Mouse (Mus musculus): ENCODE measurements around the gene Gm4871. TPM values are rescaled to one million over a fixed set of nuclear protein-coding genes. Genes with fewer than 3 reads are reported as not detected.
"Not testable (repeated sequence)": the region's sequence is repeated elsewhere in the genome, so short reads cannot be mapped to it uniquely, and the experiment has no call there.

Gene Gm4871
- not detected in 2 replicates for polyA plus RNA-seq (2014; fragmentation: Nextera tagmentation; extraction: Ambion mirVana)

DNA sequence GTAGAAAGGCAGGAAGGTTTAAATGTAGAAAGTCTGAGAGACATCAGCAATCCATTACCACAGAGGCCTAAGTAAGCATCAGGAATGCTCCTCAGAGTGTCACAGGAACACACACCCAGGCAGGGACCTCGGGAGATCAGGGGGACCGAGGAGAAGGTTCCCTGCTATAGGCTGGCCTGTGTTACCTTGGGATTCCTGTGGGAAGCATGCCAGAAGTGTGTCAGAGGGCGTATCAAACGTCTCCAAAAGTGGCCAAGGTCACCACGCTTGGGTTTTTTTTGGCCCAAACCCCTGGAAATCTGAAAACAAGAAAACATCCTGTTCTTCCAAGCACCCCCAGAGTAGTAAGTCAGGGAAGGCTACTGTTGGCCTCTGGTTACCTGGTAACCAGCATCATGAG is at the start of gene Gm4871:
TSS of gene Gm4871 (minus strand) at position 364 of the 400 bp plus-strand sequence.
- 75% methylated on average over 5 of the region's 5 CpGs for WGBS
- H3K9me3 ChIP-seq (replicated peaks; ENCODE audit: control insufficient read depth, low read length); H3K27ac ChIP-seq (ENCODE audit: low read depth, low read length); H3K4me1 ChIP-seq (ENCODE audit: control insufficient read depth, insufficient read depth, low read length); H3K4me3 ChIP-seq (ENCODE audit: low read depth, low read length); H3K4me2 ChIP-seq (ENCODE audit: low read length); DNase-seq (ENCODE audit: low spot score); H3K9ac ChIP-seq (ENCODE audit: low read length); H3K36me3 ChIP-seq (ENCODE audit: control insufficient read depth, insufficient read depth, low read length); ATAC-seq; H3K27me3 ChIP-seq (replicated peaks; ENCODE audit: control insufficient read depth, insufficient read depth, low read length): not testable (repeated sequence)

- DNase-seq (ENCODE audit: low spot score): no peak
- H3K9ac ChIP-seq (ENCODE audit: low read length): no peak overlapping the region
- H3K27ac ChIP-seq (ENCODE audit: low read depth, low read length): no peak overlapping the region
- H3K4me3 ChIP-seq (ENCODE audit: low read depth, low read length): no peak overlapping the region
- no peaks in the 10 kb centered on the region for H3K27me3 ChIP-seq (replicated peaks; ENCODE audit: control insufficient read depth, insufficient read depth, low read length)
- WGBS: 93% methylated on average over 10 of the region's 10 CpGs
- H3K4me1 ChIP-seq (ENCODE audit: control insufficient read depth, insufficient read depth, low read length): peaks cover 8% of the 10 kb centered on the region
- ATAC-seq: no peak
- H3K36me3 ChIP-seq (ENCODE audit: control insufficient read depth, insufficient read depth, low read length): no peaks in the 10 kb centered on the region
- no peaks in the 10 kb centered on the region for H3K9me3 ChIP-seq (replicated peaks; ENCODE audit: control insufficient read depth, low read length)
- no peak overlapping the region for H3K4me2 ChIP-seq (ENCODE audit: low read length)
These were observed 49.5 kb upstream of the Gm4871 start for GRCm38 (mm10) chr5:145081866-145082613.

DNA sequence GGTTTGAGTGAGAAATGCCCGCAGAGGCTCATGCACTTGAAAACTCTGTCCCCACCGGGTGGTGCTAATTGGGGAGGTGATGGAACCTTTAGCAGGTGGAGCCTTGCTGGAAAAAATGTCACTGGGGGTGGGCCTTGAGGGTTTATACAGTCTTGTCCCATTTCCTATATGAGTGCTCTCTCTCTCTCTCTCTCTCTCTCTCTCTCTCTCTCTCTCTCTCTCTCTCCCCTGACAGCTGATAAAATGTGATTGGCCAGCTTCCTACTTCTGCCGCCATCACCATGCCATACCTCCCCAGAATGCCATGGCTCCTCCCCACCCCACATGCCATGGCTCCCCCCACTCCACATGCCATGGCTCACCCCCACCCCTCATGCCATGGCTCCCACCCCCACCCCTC is 42.5 kb upstream of the Gm4871 start:
- no peaks in the 10 kb centered on the region for H3K27me3 ChIP-seq (replicated peaks; ENCODE audit: control insufficient read depth, insufficient read depth, low read length)
- WGBS: 65% methylated on average over 3 of the region's 3 CpGs
- no peaks in the 10 kb centered on the region for H3K9me3 ChIP-seq (replicated peaks; ENCODE audit: control insufficient read depth, low read length)
- H3K27ac ChIP-seq (ENCODE audit: low read depth, low read length): no peak overlapping the region
- no peak for DNase-seq (ENCODE audit: low spot score)
- H3K36me3 ChIP-seq (ENCODE audit: control insufficient read depth, insufficient read depth, low read length): no peaks in the 10 kb centered on the region
- no peak for ATAC-seq
- no peak overlapping the region for H3K9ac ChIP-seq (ENCODE audit: low read length)
- H3K4me3 ChIP-seq (ENCODE audit: low read depth, low read length): no peak overlapping the region
- H3K4me1 ChIP-seq (ENCODE audit: control insufficient read depth, insufficient read depth, low read length): no peaks in the 10 kb centered on the region
- H3K4me2 ChIP-seq (ENCODE audit: low read length): no peak overlapping the region

- Histone ChIP-seq H3K4me1 (ENCODE audit: control insufficient read depth, insufficient read depth, low read length) (no peaks in the 10 kb centered on the region), H3K4me2 (ENCODE audit: low read length) (no peak overlapping the region), H3K36me3 (ENCODE audit: control insufficient read depth, insufficient read depth, low read length) (no peaks in the 10 kb centered on the region), H3K4me3 (ENCODE audit: low read depth, low read length) (no peak overlapping the region), H3K27me3 (replicated peaks; ENCODE audit: control insufficient read depth, insufficient read depth, low read length) (no peaks in the 10 kb centered on the region), H3K9ac (ENCODE audit: low read length) (no peak overlapping the region), H3K9me3 (replicated peaks; ENCODE audit: control insufficient read depth, low read length) (no peaks in the 10 kb centered on the region), H3K27ac (ENCODE audit: low read depth, low read length) (no peak overlapping the region)
- 49% methylated on average over 6 of the region's 6 CpGs for WGBS
- ATAC-seq (no peak), DNase-seq (ENCODE audit: low spot score) (no peak)
These were observed 38.8 kb upstream of the Gm4871 start for GRCm38 (mm10) chr5:145071342-145071741.

DNA sequence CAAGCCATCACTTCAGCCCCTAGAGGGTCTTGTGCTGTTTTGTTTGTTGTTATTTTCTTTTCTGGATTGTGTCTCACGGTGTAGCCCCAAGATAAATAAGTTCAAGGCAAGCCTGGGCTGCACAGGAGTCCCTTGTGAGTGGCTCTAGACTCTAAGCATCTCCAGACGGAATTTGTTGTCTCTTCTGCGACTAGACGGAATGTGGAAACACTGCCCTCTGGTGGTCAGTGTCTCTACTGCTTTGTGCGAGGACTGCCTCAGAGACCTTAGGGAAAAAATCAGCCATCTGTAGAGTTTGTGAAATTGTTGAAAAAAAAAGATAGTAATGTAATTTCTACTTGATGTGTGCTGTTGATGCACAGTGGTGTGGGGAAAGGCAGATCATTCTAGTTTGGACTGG is 37.2 kb upstream of the Gm4871 start:
- ATAC-seq: peak; percentile 70; the same call in 1 of the 2 replicates
- H3K27me3 ChIP-seq (replicated peaks; ENCODE audit: control insufficient read depth, insufficient read depth, low read length): no peaks in the 10 kb centered on the region

DNA sequence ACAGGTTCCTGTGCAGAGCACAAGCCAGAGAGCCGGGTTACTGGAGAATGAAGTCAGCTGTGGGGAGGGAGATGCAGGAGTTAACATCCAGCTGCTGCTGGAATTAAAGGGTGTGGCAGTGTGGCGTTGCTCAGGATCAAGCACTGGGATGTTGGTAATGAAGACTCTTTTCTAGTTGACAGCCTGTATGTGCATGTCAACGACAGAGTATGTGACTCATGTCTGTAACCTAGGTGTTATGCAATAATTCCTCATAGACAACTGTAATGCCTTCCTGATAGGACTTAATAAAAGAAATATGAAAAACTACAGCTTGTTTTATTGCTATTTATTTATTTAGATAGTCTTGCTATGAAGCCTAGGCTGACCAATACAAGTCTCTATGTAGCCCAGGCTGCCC is 36.3 kb upstream of the Gm4871 start:
- H3K9ac ChIP-seq (ENCODE audit: low read length): no peak overlapping the region

More for the DNA sequence above, 37.2 kb upstream of the Gm4871 start:
- no peaks in the 10 kb centered on the region for H3K36me3 ChIP-seq (ENCODE audit: control insufficient read depth, insufficient read depth, low read length)
- no peak overlapping the region for H3K9ac ChIP-seq (ENCODE audit: low read length)
- WGBS: under 1% methylated on average over 5 of the region's 5 CpGs
- H3K9me3 ChIP-seq (replicated peaks; ENCODE audit: control insufficient read depth, low read length): no peaks in the 10 kb centered on the region
- H3K4me1 ChIP-seq (ENCODE audit: control insufficient read depth, insufficient read depth, low read length): no peaks in the 10 kb centered on the region
- no peak overlapping the region for H3K4me2 ChIP-seq (ENCODE audit: low read length)
- peak; percentile 91 for DNase-seq (ENCODE audit: low spot score)
- H3K27ac ChIP-seq (ENCODE audit: low read depth, low read length): no peak overlapping the region
- H3K4me3 ChIP-seq (ENCODE audit: low read depth, low read length): no peak overlapping the region

DNA sequence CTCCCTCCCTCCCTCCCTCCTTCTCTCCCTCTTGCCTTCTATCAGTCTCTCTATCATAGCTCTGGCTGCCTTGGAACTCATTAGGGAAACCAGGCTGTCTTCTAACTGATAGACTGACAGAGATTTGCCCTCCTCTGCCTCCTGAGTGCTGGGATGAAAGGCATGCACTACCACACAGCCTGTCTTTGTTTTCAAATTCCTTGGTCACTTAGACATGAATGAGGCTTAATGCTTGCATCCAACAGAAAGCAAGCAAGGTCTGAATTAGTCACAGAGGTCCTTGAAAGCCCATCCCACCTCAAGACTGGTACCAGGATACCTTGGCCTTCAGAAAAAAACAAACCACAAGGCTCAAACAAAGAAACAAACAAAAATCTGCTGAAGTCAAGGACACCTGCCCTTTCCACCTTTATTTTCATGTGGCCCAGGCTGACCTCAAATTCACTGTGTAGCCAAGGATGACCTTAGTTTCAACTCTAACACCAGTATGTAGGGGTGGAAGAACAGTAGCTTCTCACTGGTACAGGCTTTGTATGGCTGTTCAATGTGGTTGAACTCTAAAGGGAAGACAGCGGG is 32.3 kb upstream of the Gm4871 start:
- 84% methylated on average over 1 of the region's 1 CpGs for WGBS
- no peak overlapping the region for H3K9ac ChIP-seq (ENCODE audit: low read length)
- H3K4me3 ChIP-seq (ENCODE audit: low read depth, low read length): no peak overlapping the region
- no peaks in the 10 kb centered on the region for H3K36me3 ChIP-seq (ENCODE audit: control insufficient read depth, insufficient read depth, low read length)
- DNase-seq (ENCODE audit: low spot score): no peak
- H3K4me2 ChIP-seq (ENCODE audit: low read length): no peak overlapping the region
- no peak for ATAC-seq
- H3K27ac ChIP-seq (ENCODE audit: low read depth, low read length): no peak overlapping the region
- H3K27me3 ChIP-seq (replicated peaks; ENCODE audit: control insufficient read depth, insufficient read depth, low read length): no peaks in the 10 kb centered on the region
- no peaks in the 10 kb centered on the region for H3K4me1 ChIP-seq (ENCODE audit: control insufficient read depth, insufficient read depth, low read length)
- no peaks in the 10 kb centered on the region for H3K9me3 ChIP-seq (replicated peaks; ENCODE audit: control insufficient read depth, low read length)

More for the DNA sequence above, 36.3 kb upstream of the Gm4871 start:
- Histone ChIP-seq H3K4me1 (ENCODE audit: control insufficient read depth, insufficient read depth, low read length) (no peaks in the 10 kb centered on the region), H3K9me3 (replicated peaks; ENCODE audit: control insufficient read depth, low read length) (no peaks in the 10 kb centered on the region), H3K4me3 (ENCODE audit: low read depth, low read length) (no peak overlapping the region), H3K27me3 (replicated peaks; ENCODE audit: control insufficient read depth, insufficient read depth, low read length) (no peaks in the 10 kb centered on the region), H3K4me2 (ENCODE audit: low read length) (no peak overlapping the region), H3K27ac (ENCODE audit: low read depth, low read length) (no peak overlapping the region), H3K36me3 (ENCODE audit: control insufficient read depth, insufficient read depth, low read length) (no peaks in the 10 kb centered on the region)
- DNase-seq (ENCODE audit: low spot score) (no peak), ATAC-seq (no peak)
- WGBS: 65% methylated on average over 3 of the region's 3 CpGs

- ATAC-seq (no peak), DNase-seq (ENCODE audit: low spot score) (no peak)
- H3K27me3 ChIP-seq (replicated peaks; ENCODE audit: control insufficient read depth, insufficient read depth, low read length): no peaks in the 10 kb centered on the region
- H3K9me3 ChIP-seq (replicated peaks; ENCODE audit: control insufficient read depth, low read length): no peaks in the 10 kb centered on the region
- H3K4me3 ChIP-seq (ENCODE audit: low read depth, low read length): no peak overlapping the region
- no peak overlapping the region for H3K4me2 ChIP-seq (ENCODE audit: low read length)
- H3K9ac ChIP-seq (ENCODE audit: low read length): no peak overlapping the region
- no peaks in the 10 kb centered on the region; the same call in 1 of the 2 replicates for H3K4me1 ChIP-seq (ENCODE audit: control insufficient read depth, insufficient read depth, low read length)
- no peaks in the 10 kb centered on the region for H3K36me3 ChIP-seq (ENCODE audit: control insufficient read depth, insufficient read depth, low read length)
- WGBS: 78% methylated on average over 2 of the region's 2 CpGs
- H3K27ac ChIP-seq (ENCODE audit: low read depth, low read length): no peak overlapping the region
These were observed 27.0 kb upstream of the Gm4871 start for GRCm38 (mm10) chr5:145059524-145059923.

DNA sequence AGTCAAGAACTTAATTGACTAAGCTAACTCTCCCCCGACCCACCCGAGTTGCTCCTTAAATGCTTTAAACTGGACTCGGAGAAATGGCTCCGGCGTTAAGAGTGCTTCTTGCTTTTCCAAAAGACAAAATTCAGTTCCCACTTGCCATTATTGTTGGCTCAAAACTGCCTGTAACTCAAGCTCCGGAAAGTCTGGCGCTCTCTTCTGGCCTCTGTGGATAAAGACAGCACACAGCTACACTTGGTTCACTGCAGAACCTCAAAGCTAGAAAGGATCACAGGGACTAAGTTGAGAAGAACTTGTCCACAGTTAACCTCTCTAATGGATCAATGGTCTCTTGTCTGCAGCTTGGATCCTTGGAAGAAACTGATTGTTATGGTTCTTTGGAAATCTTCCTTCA is 26.2 kb upstream of the Gm4871 start:
- H3K4me3 ChIP-seq (ENCODE audit: low read depth, low read length): no peak overlapping the region
- DNase-seq (ENCODE audit: low spot score): no peak
- H3K27ac ChIP-seq (ENCODE audit: low read depth, low read length): no peak overlapping the region
- no peak overlapping the region for H3K4me2 ChIP-seq (ENCODE audit: low read length)
- H3K9ac ChIP-seq (ENCODE audit: low read length): no peak overlapping the region
- H3K36me3 ChIP-seq (ENCODE audit: control insufficient read depth, insufficient read depth, low read length): no peaks in the 10 kb centered on the region
- H3K4me1 ChIP-seq (ENCODE audit: control insufficient read depth, insufficient read depth, low read length): no peaks in the 10 kb centered on the region; the same call in 1 of the 2 replicates
- H3K27me3 ChIP-seq (replicated peaks; ENCODE audit: control insufficient read depth, insufficient read depth, low read length): no peaks in the 10 kb centered on the region
- no peaks in the 10 kb centered on the region for H3K9me3 ChIP-seq (replicated peaks; ENCODE audit: control insufficient read depth, low read length)
- ATAC-seq: no peak
- WGBS: 91% methylated on average over 7 of the region's 7 CpGs
